Mouse (Mus musculus): ENCODE data around the gene Foxl2. TPM values are rescaled to one million over a fixed set of nuclear protein-coding genes. Genes with fewer than 3 reads are reported as not detected.

Gene Foxl2
- polyA plus RNA-seq, 1 experiment: not detected

DNA sequence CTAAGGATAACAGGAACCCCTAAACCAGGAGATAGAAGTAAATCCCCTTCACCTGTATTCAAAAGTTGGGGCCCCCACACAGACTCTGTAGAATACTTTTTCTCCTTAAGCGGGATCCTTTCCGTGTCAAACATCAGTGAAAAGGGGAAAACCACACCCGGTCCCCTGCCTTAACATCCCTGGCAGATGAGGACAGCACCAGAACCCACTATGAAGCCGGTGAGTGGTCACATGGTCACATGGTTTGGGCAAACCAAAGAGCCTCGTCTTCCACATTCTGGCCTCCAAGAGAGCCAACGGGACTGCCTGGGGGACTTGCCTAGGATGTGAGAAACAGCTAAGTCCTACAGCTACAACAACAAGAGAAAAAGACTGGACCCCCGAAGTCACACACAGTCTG lies 18.5 kb downstream of the Foxl2 start:
- no peak overlapping the region for H3K27ac ChIP-seq (ENCODE audit: control insufficient read depth, insufficient read depth, low read depth, low read length, poor library complexity)
- no peak overlapping the region for H3K4me3 ChIP-seq (replicated peaks; ENCODE audit: control insufficient read depth, low read depth, low read length)
- WGBS: 7% methylated on average over 7 of the region's 7 CpGs
- TF ChIP-seq CTCF (IDR thresholded peaks at IDR 0.05; ENCODE audit: control insufficient read depth, insufficient read depth, low read length): no peak
- TF ChIP-seq POLR2A (IDR thresholded peaks at IDR 0.05; ENCODE audit: borderline replicate concordance, control insufficient read depth, low read depth, low read length): no peak
- H3K4me1 ChIP-seq (ENCODE audit: control insufficient read depth, insufficient read depth, low read length): no peaks in the 10 kb centered on the region; the same call in 1 of the 2 replicates

- Histone ChIP-seq H3K4me3 (replicated peaks; ENCODE audit: control insufficient read depth, low read depth, low read length) (no peak overlapping the region), H3K4me1 (ENCODE audit: control insufficient read depth, insufficient read depth, low read length) (no peaks in the 10 kb centered on the region; the same call in none of the 2 replicates), H3K27ac (ENCODE audit: control insufficient read depth, insufficient read depth, low read depth, low read length, poor library complexity) (no peak overlapping the region)
- TF ChIP-seq CTCF (IDR thresholded peaks at IDR 0.05; ENCODE audit: control insufficient read depth, insufficient read depth, low read length) (no peak), POLR2A (IDR thresholded peaks at IDR 0.05; ENCODE audit: borderline replicate concordance, control insufficient read depth, low read depth, low read length) (no peak)
- WGBS: 38% methylated on average over 2 of the region's 2 CpGs
These were observed 19.8 kb downstream of the Foxl2 start for GRCm38 (mm10) chr9:98974898-98975297.

GRCm38 (mm10) chr9:98976081-98976480 lies 21.0 kb downstream of the Foxl2 start:
- Histone ChIP-seq H3K4me1 (ENCODE audit: control insufficient read depth, insufficient read depth, low read length) (no peaks in the 10 kb centered on the region; the same call in none of the 2 replicates), H3K4me3 (replicated peaks; ENCODE audit: control insufficient read depth, low read depth, low read length) (no peak overlapping the region), H3K27ac (ENCODE audit: control insufficient read depth, insufficient read depth, low read depth, low read length, poor library complexity) (no peak overlapping the region)
- WGBS: 68% methylated on average over 1 of the region's 1 CpGs
- TF ChIP-seq CTCF (IDR thresholded peaks at IDR 0.05; ENCODE audit: control insufficient read depth, insufficient read depth, low read length): no peak
- TF ChIP-seq POLR2A (IDR thresholded peaks at IDR 0.05; ENCODE audit: borderline replicate concordance, control insufficient read depth, low read depth, low read length): no peak

GRCm38 (mm10) chr9:98976520-98976919 lies 21.4 kb downstream of the Foxl2 start:
- WGBS: 34% methylated on average over 5 of the region's 5 CpGs
- TF ChIP-seq CTCF (IDR thresholded peaks at IDR 0.05; ENCODE audit: control insufficient read depth, insufficient read depth, low read length) (peak; percentile 45), POLR2A (IDR thresholded peaks at IDR 0.05; ENCODE audit: borderline replicate concordance, control insufficient read depth, low read depth, low read length) (no peak)
- H3K4me1 ChIP-seq (ENCODE audit: control insufficient read depth, insufficient read depth, low read length): no peaks in the 10 kb centered on the region; the same call in none of the 2 replicates

DNA sequence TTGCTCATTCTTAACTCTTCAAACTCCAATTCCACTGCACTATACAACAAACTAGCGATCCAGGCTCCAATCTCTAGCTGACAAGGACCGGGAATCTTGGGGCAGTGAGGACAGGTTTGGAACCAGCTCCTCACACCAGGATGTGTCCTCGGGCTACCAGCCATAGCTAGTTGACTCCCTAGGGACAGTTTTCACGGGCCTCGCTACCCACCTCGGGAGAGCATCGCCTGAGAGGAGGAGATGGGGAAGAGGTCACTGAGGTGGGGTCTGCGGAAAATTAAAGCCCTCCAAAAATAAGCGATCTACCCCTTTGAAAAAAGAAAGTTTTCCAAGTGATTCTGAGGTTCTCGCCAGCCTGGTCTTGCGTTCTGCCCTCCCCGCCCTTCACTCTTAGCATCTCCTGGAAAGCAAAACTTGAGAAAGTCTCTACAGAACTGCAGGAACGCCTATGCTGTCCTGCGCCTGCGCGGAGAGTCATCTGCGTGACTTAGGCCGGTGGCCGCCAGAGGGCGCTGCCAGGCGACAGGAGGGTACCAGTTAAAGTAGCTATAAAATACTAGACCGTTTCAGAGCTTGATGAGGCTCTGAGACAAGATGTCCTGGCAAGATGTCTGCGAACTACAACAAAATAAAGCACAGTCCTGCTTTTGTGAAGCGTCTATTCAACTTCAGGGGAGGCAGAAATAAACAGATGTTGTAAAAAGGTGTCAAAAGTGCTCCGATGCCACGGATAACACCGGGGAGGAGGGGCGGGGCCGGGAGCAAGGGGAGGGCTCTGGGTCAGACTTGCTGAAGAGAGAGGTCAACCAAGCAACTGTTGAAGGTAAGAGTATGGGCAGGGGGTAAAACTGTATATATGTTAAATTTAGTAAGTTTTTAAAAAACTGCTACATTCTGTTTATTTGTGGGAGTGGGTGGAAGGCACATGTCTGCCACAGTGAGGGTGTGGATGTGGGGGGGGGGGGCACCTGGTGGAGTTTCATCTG lies 24.6 kb downstream of the Foxl2 start:
- WGBS: 7% methylated on average over 29 of the region's 29 CpGs
- Histone ChIP-seq H3K4me1 (ENCODE audit: control insufficient read depth, insufficient read depth, low read length) (no peaks in the 10 kb centered on the region; the same call in 1 of the 2 replicates), H3K4me3 (replicated peaks; ENCODE audit: control insufficient read depth, low read depth, low read length) (no peak overlapping the region), H3K27ac (ENCODE audit: control insufficient read depth, insufficient read depth, low read depth, low read length, poor library complexity) (no peak overlapping the region)
- no peak for TF ChIP-seq POLR2A (IDR thresholded peaks at IDR 0.05; ENCODE audit: borderline replicate concordance, control insufficient read depth, low read depth, low read length)
- peak; percentile 96 for TF ChIP-seq CTCF (IDR thresholded peaks at IDR 0.05; ENCODE audit: control insufficient read depth, insufficient read depth, low read length)

More at GRCm38 (mm10) chr9:98976520-98976919, 21.4 kb downstream of the Foxl2 start:
- H3K27ac ChIP-seq (ENCODE audit: control insufficient read depth, insufficient read depth, low read depth, low read length, poor library complexity): no peak overlapping the region
- H3K4me3 ChIP-seq (replicated peaks; ENCODE audit: control insufficient read depth, low read depth, low read length): no peak overlapping the region

DNA sequence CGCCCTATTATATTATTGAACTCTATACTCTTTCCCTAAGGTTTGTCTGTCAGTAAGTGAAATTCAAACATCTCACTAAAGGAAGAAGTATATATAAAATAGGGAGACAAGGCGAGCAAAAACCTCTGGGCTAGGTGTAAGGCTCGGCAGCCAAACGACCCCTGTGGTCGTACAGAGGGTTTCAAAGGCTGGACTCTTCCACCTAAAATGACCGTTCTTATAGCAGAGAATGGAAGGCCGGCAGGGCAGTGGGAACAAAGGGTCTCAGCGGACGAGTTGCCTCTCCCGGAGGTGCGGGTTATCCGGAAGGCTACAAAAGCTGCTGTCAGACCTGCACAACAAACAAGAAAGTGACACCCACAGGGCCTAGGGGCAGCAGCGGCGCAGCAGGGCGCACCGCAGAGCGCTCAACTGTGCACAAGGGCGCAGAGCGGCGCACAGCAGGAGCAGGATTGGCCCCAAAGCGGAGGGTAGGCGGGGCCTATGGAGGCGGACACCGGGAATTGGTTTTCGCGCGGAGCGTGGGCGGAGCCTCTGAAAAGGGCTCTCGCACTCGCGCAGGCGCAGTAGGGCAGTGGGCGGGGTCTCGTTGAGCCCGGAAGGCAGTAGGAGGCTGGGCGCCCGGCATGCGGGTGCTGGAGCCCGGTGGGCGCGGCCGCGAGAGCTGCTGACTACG lies 30.9 kb downstream of the Foxl2 start, which contains the start of gene Faim:
Faim (plus strand) TSS at position 574 of the 676 bp plus-strand sequence.
- peak within 1 kb of the TSS; percentile 67 for H3K4me3 ChIP-seq (replicated peaks; ENCODE audit: control insufficient read depth, low read depth, low read length)
- peak within 1 kb of the TSS; percentile 40; the same call in 1 of the 2 replicates for H3K27ac ChIP-seq (ENCODE audit: control insufficient read depth, insufficient read depth, low read depth, low read length, poor library complexity)
- WGBS: under 1% methylated on average over 45 of the region's 45 CpGs
- TF ChIP-seq POLR2A (IDR thresholded peaks at IDR 0.05; ENCODE audit: borderline replicate concordance, control insufficient read depth, low read depth, low read length) (peak; percentile 82), CTCF (IDR thresholded peaks at IDR 0.05; ENCODE audit: control insufficient read depth, insufficient read depth, low read length) (0 out of 2 replicates have a peak, but pooled peaks have one; percentile 6)
- H3K4me1 ChIP-seq (ENCODE audit: control insufficient read depth, insufficient read depth, low read length): no peaks in the 10 kb centered on the region

DNA sequence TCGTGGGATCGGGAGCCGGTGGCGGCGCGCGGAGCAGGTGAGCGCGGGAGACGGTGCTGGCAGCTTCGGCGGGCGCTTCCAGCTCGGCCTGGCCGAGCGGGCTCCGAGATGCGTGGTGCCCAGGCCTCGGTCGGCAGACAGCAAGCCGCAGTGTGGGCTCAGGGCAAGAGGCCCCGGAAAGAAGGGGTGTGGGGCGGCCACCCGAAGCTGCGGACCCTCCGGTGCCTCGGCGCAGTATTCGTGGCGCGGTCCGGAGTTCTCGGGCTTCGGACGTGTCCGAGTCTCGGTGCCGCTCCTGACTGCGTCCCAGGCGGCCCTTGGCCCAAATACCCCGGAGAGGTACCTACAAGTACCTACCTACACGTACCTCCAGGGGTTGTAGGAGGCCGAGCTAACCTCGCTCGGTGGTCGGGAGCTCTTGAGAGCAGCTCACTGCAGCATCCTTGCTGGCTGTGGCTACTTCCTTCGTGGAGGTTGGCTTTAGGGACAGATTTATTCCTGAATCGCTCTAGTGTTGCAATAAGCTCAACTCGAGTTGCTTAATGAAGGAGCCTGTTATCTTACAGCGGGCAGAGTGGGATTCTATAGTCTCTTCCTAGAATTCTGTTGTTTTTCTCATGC lies 31.5 kb downstream of the Foxl2 start:
- H3K27ac ChIP-seq (ENCODE audit: control insufficient read depth, insufficient read depth, low read depth, low read length, poor library complexity): peak overlapping the region; percentile 16; the same call in 1 of the 2 replicates
- WGBS: under 1% methylated on average over 48 of the region's 50 CpGs

More for the DNA sequence above, 31.5 kb downstream of the Foxl2 start:
- Histone ChIP-seq H3K4me3 (replicated peaks; ENCODE audit: control insufficient read depth, low read depth, low read length) (peak overlapping the region; percentile 64), H3K4me1 (ENCODE audit: control insufficient read depth, insufficient read depth, low read length) (no peaks in the 10 kb centered on the region)
- TF ChIP-seq POLR2A (IDR thresholded peaks at IDR 0.05; ENCODE audit: borderline replicate concordance, control insufficient read depth, low read depth, low read length) (no peak), CTCF (IDR thresholded peaks at IDR 0.05; ENCODE audit: control insufficient read depth, insufficient read depth, low read length) (no peak)

Measured in bone marrow, adult 2 months (tissue).